Mouse (Mus musculus) testis, adult 2 months (tissue): ENCODE results near the gene Col23a1.

Experiments used
- CTCF ChIP-seq: fragments of 200-500 bp; IDR thresholded peaks from 2 replicates; pipeline ENCODE4 v1.5.1; 2012; ENCODE audit warnings: low read depth, mild to moderate bottlenecking, inconsistent platforms, low read length, moderate library complexity; ENCODE audit not compliant: control insufficient read depth, insufficient read depth, insufficient replicate concordance
- POLR2A ChIP-seq: fragments of 200-500 bp; IDR thresholded peaks from 2 replicates; pipeline ENCODE4 v1.6.1; 2012; ENCODE audit warnings: low read depth, mild to moderate bottlenecking, inconsistent platforms, low read length, moderate library complexity; ENCODE audit not compliant: control insufficient read depth

- TF ChIP-seq POLR2A: no peak
- TF ChIP-seq CTCF: no peak
These were observed 37.2 kb downstream of the Col23a1 start for GRCm38 (mm10) chr11:51326908-51327307.
